Mouse (Mus musculus) common myeloid progenitor, adult 5-6 weeks (primary cell): ENCODE measurements around the gene Sidt2. TPM values are rescaled to one million over a fixed set of nuclear protein-coding genes. Genes with fewer than 3 reads are reported as not detected.

ENCODE experiments used
- ATAC-seq: replicated peaks from 2 replicates; pipeline ENCODE4 v1.8.0; 2016; ENCODE audit warnings: low read depth, mild to moderate bottlenecking, moderate TSS enrichment, inconsistent platforms; ENCODE audit not compliant: poor library complexity, severe bottlenecking
- total RNA-seq: library from RNA; stranded (forward); fragments of 200-1000, 187-1606 nt; gene quantifications from 2 replicates; pipeline ENCODE4 v1.2.3, GENCODE M21; 2017

The Sidt2 gene
- total RNA-seq, 1 experiment from 2014 or later, result 39.9 TPM

GRCm38 (mm10) chr9:45917041-45917934 is 37.8 kb downstream of the Sidt2 start:
- ATAC-seq, result no peak

- ATAC-seq, result no peak
Observed at GRCm38 (mm10) chr9:45915659-45916058, 39.4 kb downstream of the Sidt2 start.

- peak; percentile 62 for ATAC-seq
Observed at GRCm38 (mm10) chr9:45911673-45912072, 43.4 kb downstream of the Sidt2 start.

- ATAC-seq, result no peak
Observed at GRCm38 (mm10) chr9:45910995-45911394, 44.1 kb downstream of the Sidt2 start.

GRCm38 (mm10) chr9:45907078-45907428 is 48.0 kb downstream of the Sidt2 start:
- ATAC-seq, result 0 out of 2 replicates have a peak, but pooled peaks have one; percentile 19

- ATAC-seq, result peak; percentile 90
Observed at GRCm38 (mm10) chr9:45906355-45907077, 48.5 kb downstream of the Sidt2 start, which contains the start of the genes Pcsk7 and Rnf214. TSS of gene Pcsk7 (plus strand) at chr9:45906497. TSS of gene Rnf214 (minus strand) at chr9:45906911.

GRCm38 (mm10) chr9:45905811-45906237 is 49.2 kb downstream of the Sidt2 start:
- no peak for ATAC-seq

- ATAC-seq, result no peak
Observed at GRCm38 (mm10) chr9:45905196-45905595, 49.9 kb downstream of the Sidt2 start.

GRCm38 (mm10) chr9:45893681-45894080 is 61.4 kb downstream of the Sidt2 start:
- ATAC-seq, result no peak

Other genes with a start within 250 kb of the Sidt2 start
- gene Cep164, start 126.6 kb downstream of the Sidt2 start, total RNA-seq, result 12.4 and 13.8 TPM in 2 replicates
- gene Bace1, start 116.7 kb downstream of the Sidt2 start, total RNA-seq, result 9.0 and 13.7 TPM in 2 replicates
- 12.0 and 16.9 TPM in 2 replicates for gene Pcsk7, start 48.8 kb downstream of the Sidt2 start, total RNA-seq
- gene Rnf214, start 48.3 kb downstream of the Sidt2 start, total RNA-seq, result 21.4 and 40.1 TPM in 2 replicates
- gene Tagln, start 19.2 kb downstream of the Sidt2 start, total RNA-seq, result not detected in 2 replicates
- 88.3 and 101 TPM in 2 replicates for gene Pafah1b2, start 57.4 kb upstream of the Sidt2 start, total RNA-seq
- 21.1 and 25.1 TPM in 2 replicates for gene Sik3, start 57.6 kb upstream of the Sidt2 start, total RNA-seq